Mouse (Mus musculus) neural tube, embryonic 11.5 days (tissue): ENCODE measurements around the gene Cep128. TPM values are rescaled to one million over a fixed set of nuclear protein-coding genes. Genes with fewer than 3 reads are reported as not detected.

Experiments used
- ATAC-seq: fragments of 200-750 bp; cut with Nextera tagmentation; 2 replicates; pipeline ENCODE4 v1.8.0; 2017; ENCODE audit warnings: moderate number of reproducible peaks, mild to moderate bottlenecking, moderate TSS enrichment, moderate library complexity; ENCODE audit not compliant: insufficient read depth, low FRiP score, low TSS enrichment
- DNase-seq: peaks from one replicate; pipeline ENCODE4 v3.0.0-alpha.2; 2015; ENCODE audit warnings: low spot score
- H3K27ac ChIP-seq: fragments of 300-500 bp; sonication (generic); 2 replicates; pipeline ENCODE4 v1.5.1; 2014; ENCODE audit warnings: low read depth, mild to moderate bottlenecking, low read length
- H3K27me3 ChIP-seq: fragments of 300-500 bp; sonication (generic); 2 replicates; pipeline ENCODE4 v1.6.1; 2014; ENCODE audit warnings: mild to moderate bottlenecking, low read length, mixed read lengths; ENCODE audit not compliant: control insufficient read depth, insufficient read depth
- H3K36me3 ChIP-seq: fragments of 300-500 bp; sonication (generic); 2 replicates; pipeline ENCODE4 v1.6.1; 2014; ENCODE audit warnings: mild to moderate bottlenecking, low read length, moderate library complexity, mixed read lengths; ENCODE audit not compliant: control insufficient read depth, insufficient read depth
- H3K4me1 ChIP-seq: fragments of 300-500 bp; sonication (generic); 2 replicates; pipeline ENCODE4 v1.6.1; 2014; ENCODE audit warnings: low read length, mixed read lengths; ENCODE audit not compliant: control insufficient read depth, insufficient read depth
- H3K4me2 ChIP-seq: fragments of 300-500 bp; sonication (generic); 2 replicates; pipeline ENCODE4 v1.6.1; 2014; ENCODE audit warnings: low read depth, mild to moderate bottlenecking, moderate library complexity
- H3K4me3 ChIP-seq: fragments of 300-500 bp; sonication (generic); 2 replicates; pipeline ENCODE4 v1.5.1; 2014; ENCODE audit warnings: low read depth, low read length
- H3K9ac ChIP-seq: fragments of 300-500 bp; sonication (generic); 2 replicates; pipeline ENCODE4 v1.6.1; 2014; ENCODE audit warnings: mild to moderate bottlenecking, low read length
- H3K9me3 ChIP-seq: fragments of 300-500 bp; sonication (generic); 2 replicates; pipeline ENCODE4 v1.6.1; 2016; ENCODE audit warnings: low read length; ENCODE audit not compliant: control insufficient read depth
- WGBS: fragments of 180-500 bp; shearing (Covaris S2); extraction: QIAGEN DNeasy Blood & Tissue Kit; methylation state at CpG from one replicate; pipeline ENCODE4 v1.1.7; 2014; 5-methylcytosine and 5-hydroxymethylcytosine counted together
- polyA plus RNA-seq: library from polyadenylated mRNA; unstranded; fragments of >200 nt; fragmentation: Nextera tagmentation; extraction: Ambion mirVana; gene quantifications from 2 replicates; pipeline ENCODE4 v1.2.1, GENCODE M21; 2014

The Cep128 gene
- polyA plus RNA-seq, 1 experiment from 2014 or later = 8.8 TPM

- no peak for ATAC-seq
- 100% methylated on average over 1 of the region's 1 CpGs for WGBS
Measured at GRCm38 (mm10) chr12:91184616-91185015, 199.6 kb downstream of the Cep128 start.

GRCm38 (mm10) chr12:91183928-91184327, 200.3 kb downstream of the Cep128 start:
- DNase-seq (no peak), ATAC-seq (no peak)
- no peaks in the 10 kb centered on the region for H3K9me3 ChIP-seq
- H3K4me2 ChIP-seq = no peak overlapping the region
- H3K27me3 ChIP-seq = no peaks in the 10 kb centered on the region
- H3K4me3 ChIP-seq = no peak overlapping the region
- 66% methylated on average over 2 of the region's 2 CpGs for WGBS
- no peaks in the 10 kb centered on the region for H3K36me3 ChIP-seq
- no peaks in the 10 kb centered on the region for H3K4me1 ChIP-seq
- H3K9ac ChIP-seq = no peak overlapping the region
- no peak overlapping the region for H3K27ac ChIP-seq

More at GRCm38 (mm10) chr12:91184616-91185015, 199.6 kb downstream of the Cep128 start:
- no peak overlapping the region for H3K4me3 ChIP-seq
- no peak overlapping the region for H3K9ac ChIP-seq
- no peak overlapping the region for H3K27ac ChIP-seq
- DNase-seq = no peak
- no peak overlapping the region for H3K4me2 ChIP-seq
- H3K36me3 ChIP-seq = no peaks in the 10 kb centered on the region
- no peaks in the 10 kb centered on the region for H3K27me3 ChIP-seq
- H3K9me3 ChIP-seq = no peaks in the 10 kb centered on the region
- H3K4me1 ChIP-seq = no peaks in the 10 kb centered on the region

DNA sequence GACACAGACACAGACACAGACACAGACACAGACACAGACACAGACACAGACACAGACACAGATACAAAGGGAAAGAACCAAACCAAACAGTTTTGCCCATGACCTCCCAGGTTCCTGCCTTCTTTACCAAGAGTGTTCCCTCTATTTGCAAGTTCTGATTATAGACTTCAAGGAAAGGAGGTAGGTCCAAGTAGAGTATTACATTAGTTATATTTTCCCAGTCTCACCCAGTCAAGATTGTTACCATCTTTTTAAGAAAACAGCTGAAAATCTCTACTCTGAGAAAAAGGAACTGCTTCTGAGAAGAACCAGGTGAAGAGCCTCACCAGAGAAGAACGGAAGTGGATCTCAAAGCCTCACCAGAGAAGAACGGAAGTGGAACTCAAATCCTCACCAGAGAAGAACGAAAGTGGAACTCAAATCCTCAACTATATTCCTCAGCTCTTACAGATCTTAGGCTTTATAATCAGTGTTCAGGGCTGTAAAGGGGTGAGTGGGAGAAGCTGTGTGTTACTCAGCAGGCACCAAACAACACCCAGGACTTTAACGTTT, 200.8 kb downstream of the Cep128 start:
- 89% methylated on average over 4 of the region's 4 CpGs for WGBS
- DNase-seq (no peak), ATAC-seq (no peak)
- Histone ChIP-seq H3K4me1 (no peaks in the 10 kb centered on the region), H3K4me2 (no peak overlapping the region), H3K27ac (no peak overlapping the region), H3K36me3 (no peaks in the 10 kb centered on the region), H3K27me3 (no peaks in the 10 kb centered on the region), H3K4me3 (no peak overlapping the region), H3K9me3 (no peaks in the 10 kb centered on the region), H3K9ac (no peak overlapping the region)

DNA sequence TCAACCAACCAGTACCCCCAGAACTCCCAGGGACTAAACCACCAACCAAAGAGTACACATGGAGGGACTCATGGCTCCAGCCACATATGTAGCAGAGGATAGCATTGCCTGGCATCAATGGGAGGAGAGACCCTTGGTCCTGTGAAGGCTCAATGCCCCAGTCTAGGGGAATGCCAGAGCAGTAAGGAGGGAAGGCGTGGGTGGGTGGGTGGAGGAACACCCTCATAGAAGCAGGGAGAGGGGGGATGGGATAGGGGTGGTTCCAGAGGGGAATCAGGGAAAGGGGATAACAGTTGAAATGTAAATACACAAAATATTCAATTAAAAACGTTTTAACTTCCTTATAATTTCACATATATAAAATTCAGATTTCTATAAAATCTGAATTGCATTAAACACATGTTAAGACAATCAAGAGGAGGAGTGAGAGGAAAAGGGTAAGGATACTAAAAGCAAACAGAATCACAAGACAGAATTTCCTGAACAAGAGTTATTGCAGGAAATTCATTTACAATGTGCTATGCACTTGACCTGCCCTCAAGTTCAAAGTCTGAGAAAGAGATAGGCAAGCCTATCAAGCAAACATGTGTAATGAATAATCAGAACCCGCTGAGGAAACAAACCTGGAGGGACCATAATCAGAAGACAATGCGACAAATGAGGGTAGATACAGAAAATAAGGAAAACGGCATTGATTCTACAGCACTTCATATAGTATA, 207.2 kb downstream of the Cep128 start:
- Histone ChIP-seq H3K9ac (no peak overlapping the region), H3K9me3 (no peaks in the 10 kb centered on the region), H3K4me3 (no peak overlapping the region), H3K36me3 (no peaks in the 10 kb centered on the region), H3K4me2 (no peak overlapping the region), H3K4me1 (no peaks in the 10 kb centered on the region), H3K27ac (no peak overlapping the region), H3K27me3 (no peaks in the 10 kb centered on the region)
- no peak for DNase-seq
- WGBS = 75% methylated on average over 5 of the region's 5 CpGs
- no peak for ATAC-seq

DNA sequence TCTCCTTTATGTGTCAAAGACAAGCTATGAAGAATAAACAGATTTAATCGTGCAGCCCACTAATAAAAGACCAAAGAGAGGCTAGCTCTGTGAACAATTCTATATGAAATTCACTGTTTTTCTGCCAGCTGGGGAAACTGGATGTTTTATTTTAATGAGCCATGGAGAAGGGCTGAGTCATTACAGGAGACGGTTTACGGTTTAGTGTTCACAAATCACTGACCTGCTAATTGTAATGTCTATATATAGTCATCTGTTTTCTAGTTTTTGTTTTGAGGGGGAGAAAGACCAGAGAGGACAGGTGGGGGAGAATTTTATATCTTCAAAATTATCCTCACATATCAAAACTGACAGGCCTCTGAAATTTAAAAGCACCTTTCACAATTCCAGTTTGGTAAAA, 212.6 kb downstream of the Cep128 start:
- no peak overlapping the region for H3K4me2 ChIP-seq
- H3K36me3 ChIP-seq = no peaks in the 10 kb centered on the region
- no peak for ATAC-seq
- H3K9me3 ChIP-seq = no peaks in the 10 kb centered on the region
- no peaks in the 10 kb centered on the region for H3K27me3 ChIP-seq
- 84% methylated on average over 3 of the region's 3 CpGs for WGBS
- H3K4me1 ChIP-seq = no peaks in the 10 kb centered on the region
- no peak overlapping the region for H3K4me3 ChIP-seq
- no peak overlapping the region for H3K9ac ChIP-seq
- no peak overlapping the region for H3K27ac ChIP-seq
- no peak for DNase-seq

DNA sequence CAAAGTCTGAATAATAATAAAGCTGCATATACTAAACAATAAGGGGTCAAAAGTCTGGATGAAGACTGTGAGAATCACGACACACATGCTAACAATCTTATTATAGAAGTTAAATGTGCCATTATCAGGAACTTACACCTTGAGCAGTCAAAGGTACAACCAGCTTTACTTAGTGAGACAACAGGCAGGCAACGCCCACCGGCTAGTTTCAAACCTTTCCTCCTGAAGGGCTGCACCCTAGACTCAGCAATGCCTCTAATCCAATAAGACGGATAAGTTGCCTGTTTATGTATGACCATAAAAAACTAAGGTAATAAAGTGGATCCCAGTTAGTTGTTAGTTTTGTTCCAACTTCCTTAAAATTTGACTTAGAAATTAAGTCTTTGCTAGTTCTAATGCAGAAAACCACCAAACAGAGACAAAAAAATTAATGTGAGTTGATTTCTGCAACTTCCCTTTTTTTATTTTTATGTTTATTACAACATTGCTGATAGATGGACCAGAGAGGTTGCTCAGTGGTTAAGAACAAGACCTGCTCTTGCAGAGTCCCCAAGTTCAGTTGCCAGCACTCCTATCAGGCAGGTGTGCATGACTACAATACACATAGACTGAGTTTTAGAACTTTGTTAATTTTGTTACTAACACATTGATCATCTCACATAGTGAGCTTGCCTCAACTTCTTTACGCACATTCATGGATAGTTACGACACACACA, 223.0 kb downstream of the Cep128 start:
- ATAC-seq (no peak), DNase-seq (no peak)
- H3K27me3 ChIP-seq = no peaks in the 10 kb centered on the region
- H3K4me3 ChIP-seq = no peak overlapping the region
- no peak overlapping the region for H3K27ac ChIP-seq
- H3K9ac ChIP-seq = no peak overlapping the region
- H3K36me3 ChIP-seq = no peaks in the 10 kb centered on the region
- no peaks in the 10 kb centered on the region for H3K4me1 ChIP-seq
- no peak overlapping the region for H3K4me2 ChIP-seq
- 89% methylated on average over 6 of the region's 6 CpGs for WGBS
- no peaks in the 10 kb centered on the region for H3K9me3 ChIP-seq

GRCm38 (mm10) chr12:91158481-91158880, 225.7 kb downstream of the Cep128 start:
- 60% methylated on average over 2 of the region's 2 CpGs for WGBS
- DNase-seq = no peak
- Histone ChIP-seq H3K9me3 (no peaks in the 10 kb centered on the region), H3K27ac (no peak overlapping the region), H3K36me3 (no peaks in the 10 kb centered on the region), H3K27me3 (no peaks in the 10 kb centered on the region), H3K4me1 (no peaks in the 10 kb centered on the region), H3K4me2 (no peak overlapping the region), H3K4me3 (no peak overlapping the region), H3K9ac (no peak overlapping the region)
- no peak for ATAC-seq

GRCm38 (mm10) chr12:91154052-91154451, 230.2 kb downstream of the Cep128 start:
- no peaks in the 10 kb centered on the region for H3K36me3 ChIP-seq
- no peaks in the 10 kb centered on the region for H3K27me3 ChIP-seq
- no peak overlapping the region for H3K27ac ChIP-seq
- ATAC-seq = no peak
- no peak overlapping the region for H3K9ac ChIP-seq
- H3K9me3 ChIP-seq = no peaks in the 10 kb centered on the region
- no peak for DNase-seq
- no peak overlapping the region for H3K4me3 ChIP-seq
- no peaks in the 10 kb centered on the region for H3K4me1 ChIP-seq
- H3K4me2 ChIP-seq = no peak overlapping the region
- 81% methylated on average over 7 of the region's 7 CpGs for WGBS

- no peak for DNase-seq
- H3K9ac ChIP-seq = no peak overlapping the region
- H3K27me3 ChIP-seq = no peaks in the 10 kb centered on the region
- WGBS = 78% methylated on average over 3 of the region's 3 CpGs
- H3K9me3 ChIP-seq = no peaks in the 10 kb centered on the region
- no peak overlapping the region for H3K27ac ChIP-seq
- no peak overlapping the region for H3K4me2 ChIP-seq
- H3K4me1 ChIP-seq = no peaks in the 10 kb centered on the region
- no peak overlapping the region for H3K4me3 ChIP-seq
- peak; percentile 27; the same call in 1 of the 2 replicates for ATAC-seq
- no peaks in the 10 kb centered on the region for H3K36me3 ChIP-seq
Measured at GRCm38 (mm10) chr12:91149152-91149551, 235.1 kb downstream of the Cep128 start.
